Mouse (Mus musculus) embryonic facial prominence, embryonic 14.5 days (tissue): Measurements from ENCODE around the gene Nnat. TPM values are rescaled to one million over a fixed set of nuclear protein-coding genes. Genes with fewer than 3 reads are reported as not detected.
"Not testable (repeated sequence)": the region's sequence is repeated elsewhere in the genome, so short reads cannot be mapped to it uniquely, and the experiment has no call there.

Experiments used
- ATAC-seq: fragments of 200-750 bp; cut with Nextera tagmentation; 2 replicates; pipeline ENCODE4 v1.8.0; 2017; ENCODE audit warnings: low read depth, moderate number of reproducible peaks, moderate TSS enrichment
- DNase-seq: peaks from one replicate; pipeline ENCODE4 v3.0.0-alpha.2; 2015; ENCODE audit warnings: low spot score
- H3K27ac ChIP-seq: fragments of 300-500 bp; sonication (generic); replicated peaks from 2 replicates; pipeline ENCODE4 v1.5.1; 2014; ENCODE audit warnings: low read depth, mild to moderate bottlenecking, low read length, moderate library complexity
- H3K27me3 ChIP-seq: fragments of 300-500 bp; sonication (generic); replicated peaks from 2 replicates; pipeline ENCODE4 v1.6.1; 2014; ENCODE audit warnings: low read length; ENCODE audit not compliant: control insufficient read depth, insufficient read depth
- H3K36me3 ChIP-seq: fragments of 300-500 bp; sonication (generic); 2 replicates; pipeline ENCODE4 v1.6.1; 2014; ENCODE audit warnings: low read length, mixed read lengths; ENCODE audit not compliant: control insufficient read depth, insufficient read depth
- H3K4me1 ChIP-seq: fragments of 300-500 bp; sonication (generic); 2 replicates; pipeline ENCODE4 v1.6.1; 2014; ENCODE audit warnings: antibody characterized with exemption, low read length; ENCODE audit not compliant: control insufficient read depth, insufficient read depth
- H3K4me2 ChIP-seq: fragments of 300-500 bp; sonication (generic); 2 replicates; pipeline ENCODE4 v1.6.1; 2014; ENCODE audit warnings: low read depth, mild to moderate bottlenecking, low read length, moderate library complexity, mixed read lengths
- H3K4me3 ChIP-seq: fragments of 300-500 bp; sonication (generic); 2 replicates; pipeline ENCODE4 v1.5.1; 2014; ENCODE audit warnings: low read depth, mild to moderate bottlenecking, low read length
- H3K9ac ChIP-seq: fragments of 300-500 bp; sonication (generic); 2 replicates; pipeline ENCODE4 v1.6.1; 2014; ENCODE audit warnings: low read depth, mild to moderate bottlenecking, low read length, moderate library complexity, mixed read lengths
- H3K9me3 ChIP-seq: fragments of 300-500 bp; sonication (generic); 2 replicates; pipeline ENCODE4 v1.6.1; 2016; ENCODE audit warnings: low read length; ENCODE audit not compliant: control insufficient read depth
- WGBS: fragments of 180-500 bp; shearing (Covaris S2); extraction: QIAGEN DNeasy Blood & Tissue Kit; methylation state at CpG from one replicate; pipeline ENCODE4 v1.1.7; 2014; 5-methylcytosine and 5-hydroxymethylcytosine counted together
- polyA plus RNA-seq: library from polyadenylated mRNA; unstranded; fragments of >200 nt; fragmentation: Nextera tagmentation; extraction: Ambion mirVana; gene quantifications from 2 replicates; pipeline ENCODE4 v1.2.1, GENCODE M21; 2014

Gene Nnat
- polyA plus RNA-seq, 1 experiment from 2014 or later = 348 TPM

GRCm38 (mm10) chr2:157566260-157566952 lies 6.5 kb downstream of the Nnat start:
- DNase-seq (peak; percentile 93), ATAC-seq (peak; percentile 87)
- H3K9me3 ChIP-seq = peaks cover 21% of the 10 kb centered on the region
- H3K4me3 ChIP-seq = peak overlapping the region; percentile 99
- under 1% methylated on average over 29 of the region's 36 CpGs for WGBS
- H3K4me1 ChIP-seq = peaks cover 18% of the 10 kb centered on the region
- H3K36me3 ChIP-seq = peaks cover 30% of the 10 kb centered on the region
- H3K9ac ChIP-seq = peak overlapping the region; percentile 91
- H3K27me3 ChIP-seq = no peaks in the 10 kb centered on the region
- H3K27ac ChIP-seq = peak overlapping the region; percentile 94
- H3K4me2 ChIP-seq = peak overlapping the region; percentile 86

- H3K36me3 ChIP-seq = peaks cover 20% of the 10 kb centered on the region
- peak overlapping the region; percentile 99 for H3K4me3 ChIP-seq
- peak overlapping the region; percentile 94 for H3K27ac ChIP-seq
- DNase-seq (no peak), ATAC-seq (no peak)
- no peaks in the 10 kb centered on the region for H3K27me3 ChIP-seq
- peaks cover 14% of the 10 kb centered on the region for H3K4me1 ChIP-seq
- 87% methylated on average over 11 of the region's 11 CpGs for WGBS
- H3K9me3 ChIP-seq = peaks cover 11% of the 10 kb centered on the region; the same call in 1 of the 2 replicates
- H3K4me2 ChIP-seq = peak overlapping the region; percentile 86
- H3K9ac ChIP-seq = peak overlapping the region; percentile 91
These were observed 7.5 kb downstream of the Nnat start for GRCm38 (mm10) chr2:157567235-157567961.

- ATAC-seq = no peak
- Histone ChIP-seq H3K27me3 (no peaks in the 10 kb centered on the region), H3K4me1 (peaks cover 14% of the 10 kb centered on the region), H3K36me3 (peaks cover 7% of the 10 kb centered on the region), H3K27ac (no peak overlapping the region), H3K9ac (no peak overlapping the region), H3K9me3 (no peaks in the 10 kb centered on the region), H3K4me3 (no peak overlapping the region), H3K4me2 (no peak overlapping the region)
- WGBS = 30% methylated on average over 2 of the region's 2 CpGs
- no peak for DNase-seq
These were observed 9.0 kb downstream of the Nnat start for GRCm38 (mm10) chr2:157568881-157569280.

- peaks cover 9% of the 10 kb centered on the region for H3K4me1 ChIP-seq
- ATAC-seq (no peak), DNase-seq (no peak)
- no peaks in the 10 kb centered on the region for H3K36me3 ChIP-seq
- H3K4me2 ChIP-seq = no peak overlapping the region
- no peaks in the 10 kb centered on the region for H3K9me3 ChIP-seq
- WGBS = 63% methylated on average over 9 of the region's 9 CpGs
- H3K27ac ChIP-seq = no peak overlapping the region
- no peak overlapping the region for H3K9ac ChIP-seq
- H3K27me3 ChIP-seq = no peaks in the 10 kb centered on the region
- no peak overlapping the region for H3K4me3 ChIP-seq
These were observed 10.1 kb downstream of the Nnat start for GRCm38 (mm10) chr2:157569796-157570485.

GRCm38 (mm10) chr2:157571224-157571832 lies 11.4 kb downstream of the Nnat start, which contains the start of gene Blcap:
TSS of gene Blcap (minus strand) at chr2:157571274.
- H3K27ac ChIP-seq = no peak within 1 kb of the TSS
- H3K9me3 ChIP-seq = no peaks in the 10 kb centered on the region
- H3K4me1 ChIP-seq = peaks cover 6% of the 10 kb centered on the region; the same call in 1 of the 2 replicates
- ATAC-seq (peak; percentile 44; the same call in 1 of the 2 replicates), DNase-seq (peak; percentile 65)
- H3K36me3 ChIP-seq = no peaks in the 10 kb centered on the region
- 7% methylated on average over 6 of the region's 6 CpGs for WGBS
- H3K4me2 ChIP-seq = no peak within 1 kb of the TSS
- no peaks in the 10 kb centered on the region for H3K27me3 ChIP-seq
- H3K9ac ChIP-seq = no peak within 1 kb of the TSS
- no peak within 1 kb of the TSS for H3K4me3 ChIP-seq

- no peak overlapping the region for H3K4me3 ChIP-seq
- no peaks in the 10 kb centered on the region for H3K9me3 ChIP-seq
- H3K4me2 ChIP-seq = no peak overlapping the region
- WGBS = 60% methylated on average over 2 of the region's 2 CpGs
- no peak overlapping the region for H3K27ac ChIP-seq
- H3K9ac ChIP-seq = no peak overlapping the region; the same call in 1 of the 2 replicates
- no peaks in the 10 kb centered on the region for H3K4me1 ChIP-seq
- no peak for ATAC-seq
- no peaks in the 10 kb centered on the region for H3K27me3 ChIP-seq
- no peak for DNase-seq
- no peaks in the 10 kb centered on the region for H3K36me3 ChIP-seq
These were observed 12.9 kb downstream of the Nnat start for GRCm38 (mm10) chr2:157572786-157573185.

GRCm38 (mm10) chr2:157585351-157585750 lies 25.5 kb downstream of the Nnat start:
- H3K27me3 ChIP-seq, H3K27ac ChIP-seq, DNase-seq, H3K9me3 ChIP-seq, H3K4me3 ChIP-seq, H3K9ac ChIP-seq, ATAC-seq, H3K4me2 ChIP-seq, H3K4me1 ChIP-seq, H3K36me3 ChIP-seq: not testable (repeated sequence)
- WGBS = 12% methylated on average over 6 of the region's 7 CpGs

- no peaks in the 10 kb centered on the region for H3K36me3 ChIP-seq
- no peaks in the 10 kb centered on the region for H3K27me3 ChIP-seq
- H3K9ac ChIP-seq = no peak overlapping the region
- no peak overlapping the region for H3K27ac ChIP-seq
- no peak overlapping the region for H3K4me2 ChIP-seq
- 66% methylated on average over 22 of the region's 22 CpGs for WGBS
- DNase-seq (no peak), ATAC-seq (no peak)
- no peaks in the 10 kb centered on the region for H3K4me1 ChIP-seq
- H3K4me3 ChIP-seq = no peak overlapping the region
- H3K9me3 ChIP-seq = no peaks in the 10 kb centered on the region
These were observed 37.1 kb downstream of the Nnat start for GRCm38 (mm10) chr2:157596876-157597566.
